Mouse (Mus musculus): ENCODE measurements at regions not wholly inside any gene's neighbourhood (a gene's known extent, or its start where the extent isn't known, plus 50 kb on each side); places are given as distances from the start of the nearest gene placed in this dataset.

GRCm38 (mm10) chr8:15487579-15487978 lies 441.7 kb upstream of the BB014433 start:
- DNase-seq (ENCODE audit: low read depth, low spot score): no peak

GRCm38 (mm10) chr8:15470561-15470960 lies 424.7 kb upstream of the BB014433 start:
- DNase-seq (ENCODE audit: low read depth, low spot score): no peak

GRCm38 (mm10) chr8:15468540-15469476 lies 422.9 kb upstream of the BB014433 start:
- no peak for DNase-seq (ENCODE audit: low read depth, low spot score)

- no peak for DNase-seq (ENCODE audit: low read depth, low spot score)
Measured at GRCm38 (mm10) chr8:15438546-15438945, 392.7 kb upstream of the BB014433 start.

GRCm38 (mm10) chr8:15394722-15395115 lies 348.8 kb upstream of the BB014433 start:
- DNase-seq (ENCODE audit: low read depth, low spot score): no peak

- DNase-seq (ENCODE audit: low read depth, low spot score): no peak
Measured at GRCm38 (mm10) chr8:15393936-15394721, 348.3 kb upstream of the BB014433 start.

- no peak for DNase-seq (ENCODE audit: low read depth, low spot score)
Measured at GRCm38 (mm10) chr8:15392056-15392455, 346.2 kb upstream of the BB014433 start.

- DNase-seq (ENCODE audit: low read depth, low spot score): no peak
Measured at GRCm38 (mm10) chr8:15388791-15389190, 342.9 kb upstream of the BB014433 start.

- DNase-seq (ENCODE audit: low read depth, low spot score): no peak
Measured at GRCm38 (mm10) chr8:15367063-15367462, 321.2 kb upstream of the BB014433 start.

- no peak for DNase-seq (ENCODE audit: low read depth, low spot score)
Measured at GRCm38 (mm10) chr8:15364546-15364945, 318.7 kb upstream of the BB014433 start.

- no peak for DNase-seq (ENCODE audit: low read depth, low spot score)
Measured at GRCm38 (mm10) chr8:15344151-15344550, 298.3 kb upstream of the BB014433 start.

GRCm38 (mm10) chr8:15343616-15344015 lies 297.7 kb upstream of the BB014433 start:
- DNase-seq (ENCODE audit: low read depth, low spot score): no peak

- no peak for DNase-seq (ENCODE audit: low read depth, low spot score)
Measured at GRCm38 (mm10) chr8:15334532-15334931, 288.7 kb upstream of the BB014433 start.

GRCm38 (mm10) chr8:15327312-15327711 lies 281.4 kb upstream of the BB014433 start:
- no peak for DNase-seq (ENCODE audit: low read depth, low spot score)

- DNase-seq (ENCODE audit: low read depth, low spot score): no peak
Measured at GRCm38 (mm10) chr8:15323421-15323820, 277.5 kb upstream of the BB014433 start.

- DNase-seq (ENCODE audit: low read depth, low spot score): no peak
Measured at GRCm38 (mm10) chr8:15318082-15318816, 272.4 kb upstream of the BB014433 start.

- DNase-seq (ENCODE audit: low read depth, low spot score): no peak
Measured at GRCm38 (mm10) chr8:15313481-15313880, 267.6 kb upstream of the BB014433 start.

GRCm38 (mm10) chr8:15311509-15311908 lies 265.6 kb upstream of the BB014433 start:
- no peak for DNase-seq (ENCODE audit: low read depth, low spot score)

- no peak for DNase-seq (ENCODE audit: low read depth, low spot score)
Measured at GRCm38 (mm10) chr8:15311045-15311444, 265.2 kb upstream of the BB014433 start.

GRCm38 (mm10) chr8:15304143-15304677 lies 258.3 kb upstream of the BB014433 start:
- no peak for DNase-seq (ENCODE audit: low read depth, low spot score)

GRCm38 (mm10) chr8:15273775-15274174 lies 227.9 kb upstream of the BB014433 start:
- DNase-seq (ENCODE audit: low read depth, low spot score): no peak
